Mouse (Mus musculus): ENCODE measurements at regions not wholly inside any gene's neighbourhood (a gene's known extent, or its start where the extent isn't known, plus 50 kb on each side); places are given as distances from the start of the nearest gene placed in this dataset.

GRCm38 (mm10) chr6:145310601-145311000 lies 60.6 kb upstream of the Kras start:
- DNase-seq (ENCODE audit: low spot score) = no peak

DNA sequence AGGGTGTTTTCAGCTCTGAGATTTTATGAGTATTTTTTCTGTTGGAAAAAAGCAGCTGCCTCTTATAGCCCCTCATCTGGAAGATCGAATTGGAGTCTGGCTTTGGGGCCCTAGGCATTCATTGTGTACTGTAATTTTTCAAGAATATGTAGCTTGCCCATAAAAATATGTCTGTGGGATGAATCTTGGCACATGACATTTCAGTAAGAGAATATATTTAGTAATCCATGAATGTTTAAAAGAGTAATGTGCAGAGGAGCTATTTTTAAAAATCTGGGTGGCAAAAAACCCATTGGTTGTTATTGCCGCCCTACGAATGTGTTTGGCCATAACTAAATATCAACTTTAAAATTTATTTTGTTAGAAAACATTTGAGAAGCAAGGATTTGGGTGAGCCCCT lies 59.0 kb upstream of the Kras start:
- no peak for DNase-seq (ENCODE audit: low spot score)

DNA sequence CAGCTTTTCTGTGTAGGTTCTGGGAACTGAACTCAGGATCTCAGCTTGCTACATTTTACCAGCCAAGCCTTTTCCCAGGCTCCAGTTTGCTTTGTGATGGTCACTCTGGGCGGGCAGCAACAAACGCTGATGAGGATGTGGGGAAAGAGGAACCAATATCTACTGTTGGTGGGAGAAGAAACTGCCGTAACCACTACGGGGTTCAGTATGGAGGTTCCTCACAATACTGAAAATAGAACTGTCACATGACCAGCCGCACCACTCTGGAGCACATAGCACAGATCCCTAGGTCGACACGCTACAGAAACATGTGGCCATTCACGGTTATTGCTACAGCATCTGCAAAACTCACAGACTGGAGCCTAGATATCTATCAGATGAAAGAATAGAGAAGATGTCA lies 57.2 kb upstream of the Kras start:
- DNase-seq (ENCODE audit: low spot score) = no peak

- peak; percentile 69 for DNase-seq (ENCODE audit: low spot score)
Measured at GRCm38 (mm10) chr6:145306331-145307124, 56.5 kb upstream of the Kras start.

DNA sequence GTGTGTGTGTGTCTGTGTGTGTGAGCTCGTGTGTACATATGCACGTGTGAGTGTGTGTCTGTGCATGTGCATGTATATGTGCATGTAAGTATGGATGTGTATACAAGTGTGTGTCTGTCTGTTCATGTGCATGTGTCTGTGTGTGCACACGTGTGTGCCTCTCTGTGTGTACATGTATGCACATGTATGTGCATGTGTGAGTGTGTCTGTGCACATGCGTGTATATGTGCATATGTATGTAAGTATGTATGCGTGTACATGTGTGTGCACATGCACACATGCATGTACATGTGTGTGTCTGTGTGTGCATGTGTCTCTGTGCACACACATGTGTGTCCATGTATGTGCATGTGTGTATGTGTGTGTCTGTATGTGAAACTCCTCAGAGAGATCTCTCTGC lies 55.6 kb upstream of the Kras start:
- no peak for DNase-seq (ENCODE audit: low spot score)

GRCm38 (mm10) chr6:145303641-145304070 lies 53.6 kb upstream of the Kras start:
- DNase-seq (ENCODE audit: low spot score) = no peak

- no peak for DNase-seq (ENCODE audit: low spot score)
Measured at GRCm38 (mm10) chr6:145302907-145303640, 53.0 kb upstream of the Kras start.

GRCm38 (mm10) chr6:145302105-145302504 lies 52.1 kb upstream of the Kras start:
- DNase-seq (ENCODE audit: low spot score) = no peak

GRCm38 (mm10) chr6:145300266-145300858 lies 50.3 kb upstream of the Kras start:
- no peak for DNase-seq (ENCODE audit: low spot score)
